Comparison of ENCODE assay signal across 11 mouse cellular contexts in the genomic region with DNA sequence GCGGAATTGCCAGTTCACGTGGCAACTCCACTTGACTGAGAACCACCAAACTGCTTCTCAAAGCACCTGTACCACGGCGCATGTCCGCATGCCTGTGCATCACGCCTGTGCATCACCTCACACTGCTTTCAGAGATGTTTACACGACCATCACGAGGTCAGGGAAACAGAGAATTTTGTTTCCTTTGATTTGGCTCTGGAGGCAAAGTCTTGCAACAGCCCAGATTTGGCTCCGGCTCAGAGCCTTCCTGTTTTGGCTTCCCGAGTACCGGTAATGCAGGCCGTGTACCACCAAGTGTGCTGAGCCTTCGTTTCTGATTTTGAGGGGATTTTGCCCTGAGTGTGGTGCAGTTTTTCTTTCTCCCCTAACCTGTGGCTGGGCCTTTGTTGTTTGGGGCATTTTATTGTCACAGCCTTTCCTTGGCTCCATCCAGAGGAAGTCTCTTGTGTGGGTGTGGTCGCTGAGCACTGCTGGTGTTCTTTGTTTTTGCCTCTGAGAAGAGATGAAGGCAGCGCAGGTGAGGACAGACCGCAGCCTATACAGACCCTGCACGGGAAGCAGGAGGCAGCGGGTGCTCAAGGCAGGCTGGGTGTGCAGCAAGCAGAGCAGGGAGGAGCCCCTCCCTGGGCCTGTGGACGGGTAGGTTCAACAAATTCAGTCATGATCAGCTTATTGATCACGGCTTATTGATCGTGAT.
DNase-seq lines count a peak whose midpoint lies in the region; TF ChIP-seq lines count a peak whose summit lies in the region.
"Had no signal": no experiment of that assay in that cellular context is flagged by ENCODE, and none has a peak within 500 bp of the region (broad histone marks: within the 10 kb centered on the region; RNA-seq: fewer than 3 reads in every experiment).

No protein-coding gene starts in this region.

- WGBS in lung, adult 2 months, result 34% methylated on average over 21 of the region's 21 CpGs

- H3K4me1 ChIP-seq in testis, adult 2 months (ENCODE audit: control insufficient read depth, insufficient read depth, low read length), result peaks cover 4% of the 10 kb centered on the region
- H3K4me1 ChIP-seq in lung, adult 2 months (ENCODE audit: control insufficient read depth, insufficient read depth, low read length), result peaks cover 15% of the 10 kb centered on the region

- H3K4me3 ChIP-seq in gastrocnemius, adult 2 months, result peak overlapping the region; percentile 26; the same call in 1 of the 2 replicates
- H3K4me3 ChIP-seq in testis, adult 2 months (ENCODE audit: control insufficient read depth, low read depth, low read length), result no peak overlapping the region
- no peak overlapping the region for H3K4me3 ChIP-seq in lung, adult 2 months (replicated peaks; ENCODE audit: extremely low read depth, low read depth, low read length)
- no peak overlapping the region for H3K4me3 ChIP-seq in layer of hippocampus, adult 2 months
- H3K4me3 ChIP-seq: lung, embryonic 15.5 days; neural tube, embryonic 15.5 days had no signal

- peak; percentile 63 for DNase-seq in gastrocnemius, adult 2 months
- no peak for DNase-seq in gastrocnemius, postnatal 36 days
- DNase-seq in testis, postnatal 10 days (ENCODE audit: low spot score), result no peak
- DNase-seq in lung, adult 2 months, result peak; percentile 50
- DNase-seq in cerebellum, postnatal 36 days, result no peak
- DNase-seq in layer of hippocampus, adult 2 months (ENCODE audit: low spot score in 2 of 2), result no peak
- DNase-seq in layer of hippocampus, adult 18-20 months (ENCODE audit: low spot score in 2 of 2), result no peak
- DNase-seq: heart, adult 11 months had no signal

- TF ChIP-seq POLR2A in testis, adult 2 months (IDR thresholded peaks at IDR 0.05; ENCODE audit: control insufficient read depth, low read depth, low read length), result no peak
- TF ChIP-seq POLR2A in lung, adult 2 months (IDR thresholded peaks at IDR 0.05; ENCODE audit: borderline replicate concordance, extremely low read depth, low read depth, low read length), result no peak

- peak overlapping the region; percentile 48 for H3K27ac ChIP-seq in gastrocnemius, adult 2 months
- H3K27ac ChIP-seq in testis, adult 2 months (ENCODE audit: control insufficient read depth, insufficient read depth, low read depth, low read length), result 0 out of 2 replicates have a peak overlapping the region, but pooled peaks have one; percentile 16
- no peak overlapping the region for H3K27ac ChIP-seq in layer of hippocampus, adult 2 months
- H3K27ac ChIP-seq: lung, embryonic 15.5 days; neural tube, embryonic 15.5 days had no signal

- intact Hi-C loops in gastrocnemius, adult 2 months (cut with DNase I), result no loop called here
- intact Hi-C loops in gastrocnemius, postnatal 36 days (cut with DNase I), result no loop called here

- TF ChIP-seq CTCF in gastrocnemius, adult 2 months (IDR thresholded peaks at IDR 0.05), result no peak
- no peak for TF ChIP-seq CTCF in testis, adult 2 months (IDR thresholded peaks at IDR 0.05; ENCODE audit: control insufficient read depth, insufficient read depth, insufficient replicate concordance, low read depth, low read length)
- no peak for TF ChIP-seq CTCF in lung, adult 2 months (IDR thresholded peaks at IDR 0.05; ENCODE audit: insufficient read depth, low read length)
- TF ChIP-seq CTCF in layer of hippocampus, adult 2 months (conservative IDR thresholded peaks at IDR 0.05), result no peak

- no peaks in the 10 kb centered on the region for H3K27me3 ChIP-seq in testis, adult 2 months (ENCODE audit: control insufficient read depth, insufficient read depth, low read length)
- H3K27me3 ChIP-seq: lung, embryonic 15.5 days; neural tube, embryonic 15.5 days had no signal

- H3K36me3 ChIP-seq in testis, adult 2 months (ENCODE audit: control insufficient read depth, insufficient read depth, low read length), result no peaks in the 10 kb centered on the region
- H3K36me3 ChIP-seq: lung, embryonic 15.5 days; neural tube, embryonic 15.5 days had no signal

Comparison
In these comparisons a context has a peak if more than half of its experiments do, and no peak if none do; other contexts are left out.
1. DNase-seq: peak in gastrocnemius, adult 2 months (single experiment) and lung, adult 2 months (single experiment); none in gastrocnemius, postnatal 36 days (0 of 2), testis, postnatal 10 days (single experiment), cerebellum, postnatal 36 days (0 of 2), layer of hippocampus, adult 2 months (0 of 2) and layer of hippocampus, adult 18-20 months (0 of 2).